Mouse (Mus musculus): ENCODE results near the gene Apip. TPM values are rescaled to one million over a fixed set of nuclear protein-coding genes. Genes with fewer than 3 reads are reported as not detected.

Gene Apip
- polyA plus RNA-seq, 1 experiment from 2014 or later, result 74.8 TPM

- Histone ChIP-seq H3K27me3 (replicated peaks; ENCODE audit: low read depth, poor library complexity, severe bottlenecking) (no peaks in the 10 kb centered on the region), H3K4me1 (no peaks in the 10 kb centered on the region), H3K9me3 (no peaks in the 10 kb centered on the region), H3K27ac (replicated peaks) (no peak overlapping the region), H3K4me3 (no peak overlapping the region), H3K36me3 (replicated peaks) (no peaks in the 10 kb centered on the region)
- WGBS, result 75% methylated on average over 5 of the region's 5 CpGs
- DNase-seq (ENCODE audit: low spot score), result no peak
Measured at GRCm38 (mm10) chr2:103117212-103117611, 43.7 kb downstream of the Apip start.

- Histone ChIP-seq H3K36me3 (replicated peaks) (no peaks in the 10 kb centered on the region), H3K4me3 (no peak overlapping the region), H3K4me1 (no peaks in the 10 kb centered on the region), H3K27me3 (replicated peaks; ENCODE audit: low read depth, poor library complexity, severe bottlenecking) (no peaks in the 10 kb centered on the region), H3K27ac (replicated peaks) (no peak overlapping the region), H3K9me3 (no peaks in the 10 kb centered on the region)
- 78% methylated on average over 6 of the region's 6 CpGs for WGBS
- no peak for DNase-seq (ENCODE audit: low spot score)
Measured at GRCm38 (mm10) chr2:103118324-103119196, 45.1 kb downstream of the Apip start.

GRCm38 (mm10) chr2:103119197-103119854, 45.9 kb downstream of the Apip start:
- Histone ChIP-seq H3K4me3 (no peak overlapping the region), H3K9me3 (no peaks in the 10 kb centered on the region), H3K4me1 (no peaks in the 10 kb centered on the region), H3K27me3 (replicated peaks; ENCODE audit: low read depth, poor library complexity, severe bottlenecking) (no peaks in the 10 kb centered on the region), H3K36me3 (replicated peaks) (no peaks in the 10 kb centered on the region), H3K27ac (replicated peaks) (no peak overlapping the region)
- 86% methylated on average over 7 of the region's 7 CpGs for WGBS
- DNase-seq (ENCODE audit: low spot score), result no peak

- no peaks in the 10 kb centered on the region for H3K27me3 ChIP-seq (replicated peaks; ENCODE audit: low read depth, poor library complexity, severe bottlenecking)
- 94% methylated on average over 2 of the region's 2 CpGs for WGBS
- H3K36me3 ChIP-seq (replicated peaks), result no peaks in the 10 kb centered on the region
- H3K27ac ChIP-seq (replicated peaks), result no peak overlapping the region
- DNase-seq (ENCODE audit: low spot score), result no peak
- no peak overlapping the region for H3K4me3 ChIP-seq
- H3K9me3 ChIP-seq, result no peaks in the 10 kb centered on the region
- no peaks in the 10 kb centered on the region for H3K4me1 ChIP-seq
Measured at GRCm38 (mm10) chr2:103129676-103130075, 56.2 kb downstream of the Apip start.

- no peak for DNase-seq (ENCODE audit: low spot score)
Measured at GRCm38 (mm10) chr2:103131145-103131544, 57.7 kb downstream of the Apip start.

GRCm38 (mm10) chr2:103138529-103139265, 65.2 kb downstream of the Apip start:
- Histone ChIP-seq H3K9me3 (no peaks in the 10 kb centered on the region), H3K27ac (replicated peaks) (no peak overlapping the region), H3K27me3 (replicated peaks; ENCODE audit: low read depth, poor library complexity, severe bottlenecking) (no peaks in the 10 kb centered on the region), H3K36me3 (replicated peaks) (no peaks in the 10 kb centered on the region), H3K4me1 (peaks cover 8% of the 10 kb centered on the region), H3K4me3 (no peak overlapping the region)
- no peak for DNase-seq (ENCODE audit: low spot score)
- WGBS, result 79% methylated on average over 8 of the region's 8 CpGs

More at GRCm38 (mm10) chr2:103131145-103131544, 57.7 kb downstream of the Apip start:
- H3K36me3 ChIP-seq (replicated peaks), result no peaks in the 10 kb centered on the region
- H3K9me3 ChIP-seq, result no peaks in the 10 kb centered on the region
- no peaks in the 10 kb centered on the region for H3K27me3 ChIP-seq (replicated peaks; ENCODE audit: low read depth, poor library complexity, severe bottlenecking)
- WGBS, result 29% methylated on average over 4 of the region's 4 CpGs
- H3K4me3 ChIP-seq, result no peak overlapping the region
- no peaks in the 10 kb centered on the region for H3K4me1 ChIP-seq
- no peak overlapping the region for H3K27ac ChIP-seq (replicated peaks)

Other genes with a start within 250 kb of the Apip start
- gene Cd44, start 172.0 kb upstream of the Apip start, polyA plus RNA-seq (2016; fragmentation: Nextera tagmentation; extraction: Ambion mirVana), result 2.2 and 2.5 TPM in 2 replicates
- 40.5 and 44.9 TPM in 2 replicates for gene Pdhx, start 162 bp upstream of the Apip start, polyA plus RNA-seq (2016; fragmentation: Nextera tagmentation; extraction: Ambion mirVana)
- not detected in 2 replicates for gene Ehf, start 229.6 kb downstream of the Apip start, polyA plus RNA-seq (2016; fragmentation: Nextera tagmentation; extraction: Ambion mirVana)